Mouse (Mus musculus) megakaryocyte, embryonic 14.5 days (primary cell): ENCODE results near the gene Kif7.

Experiments
- FLI1 ChIP-seq: IDR thresholded peaks from 2 replicates; pipeline ENCODE4 v1.6.1; 2012; ENCODE audit warnings: low read length, inconsistent platforms, mixed read lengths
- GATA1 ChIP-seq: IDR thresholded peaks from 3 replicates; pipeline ENCODE4 v1.6.1; 2012; ENCODE audit warnings: mixed read lengths, low read length, inconsistent platforms, borderline replicate concordance

DNA sequence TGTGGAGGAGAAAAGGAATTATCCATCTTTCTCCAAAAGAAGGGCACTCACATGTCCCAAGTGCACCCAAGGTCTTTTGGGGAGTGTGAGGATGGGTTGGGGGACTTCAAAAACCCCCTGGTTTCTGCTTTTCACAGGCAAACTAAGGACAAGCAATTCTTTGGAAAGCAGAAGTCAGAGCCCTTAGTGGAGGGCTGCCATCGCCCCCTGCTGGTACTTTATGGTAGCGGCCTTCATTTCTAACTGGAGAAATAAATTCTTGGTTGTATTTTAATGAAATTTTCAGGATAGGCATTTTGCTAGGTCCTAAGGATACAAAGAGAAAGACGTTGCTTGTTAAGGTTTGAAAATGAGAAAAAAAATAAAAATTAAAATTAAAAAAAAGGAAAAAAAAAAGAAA, 66.5 kb downstream of the Kif7 start:
- no peak for TF ChIP-seq GATA1
- no peak for TF ChIP-seq FLI1
